Mouse (Mus musculus): Measurements from ENCODE around the gene Tradd.

Gene Tradd

DNA sequence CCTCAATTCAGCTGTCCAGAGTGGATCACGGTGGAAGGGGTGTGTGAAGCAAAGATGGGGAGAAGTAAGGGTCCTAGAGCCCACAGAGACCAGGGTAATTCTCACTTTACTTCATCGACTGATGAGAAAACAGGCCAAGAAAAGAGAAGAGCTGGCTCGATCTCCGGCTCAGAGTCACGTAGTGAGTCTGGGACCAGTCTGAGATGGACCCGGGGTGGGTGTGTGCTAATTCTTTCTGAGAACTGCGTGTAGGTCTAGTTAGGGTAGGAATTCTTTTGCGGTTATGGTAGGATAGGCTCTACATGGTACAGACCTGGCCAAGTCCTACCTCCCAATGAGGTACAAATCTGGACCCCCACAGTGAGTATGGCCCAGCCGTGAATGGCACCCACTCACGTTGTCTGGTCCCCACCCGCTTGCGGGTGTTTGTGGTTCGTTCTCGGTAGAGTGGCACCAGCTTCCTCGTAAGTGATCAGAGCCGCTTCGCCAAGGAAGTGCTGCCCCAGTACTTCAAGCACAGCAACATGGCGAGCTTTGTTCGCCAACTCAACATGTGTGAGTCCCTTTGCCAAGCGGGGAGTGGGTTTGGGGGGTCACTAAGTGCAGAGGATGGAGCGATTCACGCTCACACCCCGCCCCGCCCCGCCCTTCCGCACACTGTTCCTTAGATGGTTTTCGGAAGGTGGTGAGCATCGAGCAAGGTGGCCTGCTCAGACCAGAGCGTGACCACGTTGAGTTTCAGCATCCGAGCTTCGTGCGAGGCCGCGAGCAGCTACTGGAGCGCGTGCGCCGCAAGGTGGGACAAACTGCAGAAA lies 5.9 kb upstream of the Tradd start:
- DNase-seq (ENCODE audit: low spot score), result no peak

DNA sequence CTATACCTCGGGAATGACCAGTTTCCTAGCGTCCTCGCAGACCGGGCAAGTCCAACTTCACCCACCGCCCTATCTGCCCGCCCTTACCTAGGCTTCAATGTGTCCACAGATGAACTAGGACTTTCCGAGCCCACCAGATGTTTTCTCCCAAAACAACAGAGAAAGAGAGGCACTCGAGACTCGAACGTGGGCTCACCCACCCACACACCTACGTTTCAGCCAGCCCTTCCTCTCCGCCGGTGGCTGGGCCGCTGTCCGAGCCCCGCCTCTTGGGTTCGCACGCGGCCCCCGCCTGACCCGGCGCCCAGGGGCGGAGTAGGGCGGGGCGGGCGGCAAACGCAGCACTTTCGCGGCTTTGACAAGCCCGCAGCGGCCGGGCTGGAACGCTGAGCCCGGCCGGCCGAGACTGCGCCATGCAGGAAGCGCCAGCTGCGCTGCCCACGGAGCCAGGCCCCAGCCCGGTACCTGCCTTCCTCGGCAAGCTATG lies 5.1 kb upstream of the Tradd start, which contains the start of gene Hsf4:
TSS of gene Hsf4 (plus strand) at position 341 of the 487 bp plus-strand sequence.
- no peak for DNase-seq (ENCODE audit: low spot score)

DNA sequence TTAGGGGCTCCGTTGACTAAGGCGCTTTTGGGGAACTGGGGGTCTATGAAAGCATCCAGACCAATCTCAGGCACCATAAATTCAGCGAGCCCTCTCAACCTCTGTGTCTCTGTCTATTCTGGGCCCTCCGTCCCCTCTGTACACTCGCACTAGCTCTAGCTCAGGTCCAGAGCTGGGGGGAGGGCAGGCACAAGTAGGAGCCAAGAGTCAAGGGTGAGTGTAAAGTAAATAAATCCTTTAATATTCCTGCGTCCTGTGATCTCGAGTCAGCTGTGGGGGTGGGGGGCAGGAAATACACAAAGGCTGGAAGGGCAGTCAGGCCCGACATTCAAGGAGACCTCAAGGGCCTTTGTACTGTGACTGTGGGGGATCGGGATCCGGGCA lies 4.7 kb upstream of the Tradd start:
- DNase-seq (ENCODE audit: low spot score), result no peak

DNA sequence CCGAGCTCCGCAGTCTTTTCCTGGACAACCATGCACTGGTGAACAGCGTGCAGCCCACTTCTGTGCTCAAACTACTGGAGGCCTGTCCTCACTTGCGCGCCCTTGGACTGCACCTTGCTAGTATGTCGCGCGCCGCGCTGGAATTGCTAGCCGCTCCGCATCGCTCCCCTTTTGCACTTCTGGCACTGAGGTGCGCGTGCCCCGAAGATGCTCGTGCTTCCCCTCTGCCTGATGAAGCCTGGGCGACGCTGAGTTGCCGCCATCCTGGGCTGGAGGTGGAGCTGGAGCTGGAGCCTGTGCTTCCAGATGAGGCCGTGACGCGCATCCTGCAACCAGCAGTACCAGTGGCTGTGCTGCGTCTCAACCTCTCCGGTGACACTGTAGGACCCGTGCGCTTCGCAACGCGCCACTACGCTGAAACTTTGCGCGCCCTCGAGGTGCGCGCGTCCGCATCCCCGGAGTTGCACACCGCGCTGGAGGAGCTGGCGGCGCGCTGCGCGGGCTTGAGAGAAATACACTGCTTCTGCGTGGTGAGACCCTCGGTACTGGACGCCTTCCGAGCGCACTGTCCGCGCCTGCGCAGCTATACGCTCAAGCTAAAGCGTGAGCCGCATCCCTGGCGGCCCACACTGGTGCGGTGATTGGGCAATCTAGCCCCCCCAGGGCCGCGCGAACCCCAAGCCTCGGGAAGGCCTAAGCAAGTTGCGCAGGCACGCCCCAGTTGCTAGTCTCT lies 4.1 kb upstream of the Tradd start:
- no peak for DNase-seq (ENCODE audit: low spot score)

DNA sequence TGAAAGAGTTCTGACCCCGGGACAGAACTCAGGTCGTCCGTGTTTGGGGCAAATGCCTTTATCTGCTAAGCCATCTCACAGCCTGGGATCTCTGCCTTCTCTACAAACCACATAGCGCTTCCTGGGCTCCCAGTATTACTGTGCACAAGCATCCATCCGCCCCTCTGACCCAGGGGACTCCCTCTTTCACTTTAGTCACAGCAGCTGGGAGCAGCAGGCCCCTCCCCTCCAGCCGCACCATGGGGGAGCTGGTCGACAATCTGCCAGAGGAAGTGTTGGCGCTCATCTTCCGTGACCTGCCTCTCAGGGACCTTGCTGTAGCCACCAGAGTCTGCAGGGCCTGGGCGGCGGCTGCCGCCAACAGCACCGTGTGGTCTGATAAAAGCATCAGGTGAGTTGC lies 2.4 kb upstream of the Tradd start:
- DNase-seq (ENCODE audit: low spot score), result no peak

DNA sequence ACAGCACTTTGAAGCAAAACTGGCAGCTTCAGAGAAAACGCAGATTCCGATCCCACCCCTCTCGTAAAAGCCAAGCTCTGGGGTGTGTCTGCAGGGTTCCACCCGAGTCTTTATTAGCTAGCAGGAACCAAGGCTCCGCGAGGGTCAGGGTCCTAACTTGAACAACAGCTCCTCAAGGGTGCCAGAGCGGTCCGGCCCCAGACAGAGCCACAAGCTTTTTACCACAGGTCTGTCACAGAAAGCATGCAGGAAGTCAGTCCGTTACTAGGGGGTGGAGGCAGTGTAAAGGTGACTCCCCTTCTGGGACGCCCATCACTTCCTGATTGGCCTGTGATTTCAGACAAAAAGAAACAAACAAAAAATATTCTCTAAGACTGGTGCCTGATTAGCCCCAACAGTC lies 719 bp upstream of the Tradd start:
- no peak for DNase-seq (ENCODE audit: low spot score)

DNA sequence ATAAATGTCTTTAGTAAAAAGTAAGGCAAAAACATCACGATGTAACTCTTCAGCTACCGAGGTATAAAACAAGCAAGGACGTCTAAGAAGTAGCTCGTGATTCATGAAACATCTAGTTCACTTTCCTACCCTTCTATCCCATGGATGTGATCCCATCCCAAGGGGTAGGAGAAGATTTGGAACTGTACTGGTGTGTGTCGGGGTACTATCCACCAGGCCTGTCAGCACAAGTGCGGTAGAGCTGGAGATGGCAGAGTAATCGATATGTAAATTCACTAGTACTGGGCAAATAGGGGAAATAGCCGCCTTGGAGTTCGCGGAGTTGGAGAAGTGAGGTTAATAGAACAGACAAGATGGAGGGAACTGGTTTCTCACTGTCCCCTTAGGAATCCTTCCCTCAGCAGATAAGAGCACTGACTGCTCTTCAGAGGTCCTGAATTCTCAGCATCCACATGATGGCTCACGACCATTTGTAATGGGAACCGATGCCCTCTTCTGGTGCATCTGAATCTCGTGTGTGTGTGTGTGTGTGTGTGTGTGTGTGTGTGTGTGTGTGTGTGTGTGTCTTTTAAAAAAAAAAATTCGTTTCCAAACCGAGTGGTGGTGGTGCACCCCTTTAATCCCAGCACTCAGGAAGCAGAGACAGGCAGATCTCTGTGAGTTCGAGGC lies 1.0 kb downstream of the Tradd start:
- DNase-seq (ENCODE audit: low spot score), result no peak

DNA sequence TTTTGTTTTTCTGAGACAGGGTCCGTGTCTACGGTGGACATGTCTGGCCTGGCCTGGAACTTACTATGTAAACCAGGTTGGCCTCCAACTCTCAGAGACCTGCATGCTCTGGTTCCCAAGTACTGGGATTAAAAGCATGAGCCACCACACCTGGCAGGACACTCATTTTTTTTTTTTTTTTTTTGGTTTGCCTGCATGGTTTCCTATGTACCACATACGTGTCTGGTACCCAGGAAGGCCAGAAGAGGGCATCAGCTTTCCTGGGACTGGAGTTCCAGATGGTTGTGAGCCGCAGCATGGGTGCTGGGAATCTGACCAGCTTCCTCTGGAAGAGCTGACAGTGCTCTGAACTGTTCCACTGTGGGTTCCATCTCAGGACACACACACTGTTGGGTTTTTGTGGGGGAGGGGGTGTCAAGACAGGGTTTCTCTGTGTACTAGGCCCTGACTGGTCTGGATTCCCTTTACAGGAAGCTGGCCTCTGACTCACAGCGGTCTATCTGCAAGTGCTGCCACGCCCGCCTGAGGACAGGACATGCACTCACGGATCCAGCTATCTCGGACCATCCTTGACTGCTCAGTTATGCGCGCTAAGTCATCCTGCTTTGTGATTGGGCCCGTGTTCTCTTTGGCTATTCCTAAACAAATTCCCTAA lies 3.0 kb downstream of the Tradd start:
- no peak for DNase-seq (ENCODE audit: low spot score)

DNA sequence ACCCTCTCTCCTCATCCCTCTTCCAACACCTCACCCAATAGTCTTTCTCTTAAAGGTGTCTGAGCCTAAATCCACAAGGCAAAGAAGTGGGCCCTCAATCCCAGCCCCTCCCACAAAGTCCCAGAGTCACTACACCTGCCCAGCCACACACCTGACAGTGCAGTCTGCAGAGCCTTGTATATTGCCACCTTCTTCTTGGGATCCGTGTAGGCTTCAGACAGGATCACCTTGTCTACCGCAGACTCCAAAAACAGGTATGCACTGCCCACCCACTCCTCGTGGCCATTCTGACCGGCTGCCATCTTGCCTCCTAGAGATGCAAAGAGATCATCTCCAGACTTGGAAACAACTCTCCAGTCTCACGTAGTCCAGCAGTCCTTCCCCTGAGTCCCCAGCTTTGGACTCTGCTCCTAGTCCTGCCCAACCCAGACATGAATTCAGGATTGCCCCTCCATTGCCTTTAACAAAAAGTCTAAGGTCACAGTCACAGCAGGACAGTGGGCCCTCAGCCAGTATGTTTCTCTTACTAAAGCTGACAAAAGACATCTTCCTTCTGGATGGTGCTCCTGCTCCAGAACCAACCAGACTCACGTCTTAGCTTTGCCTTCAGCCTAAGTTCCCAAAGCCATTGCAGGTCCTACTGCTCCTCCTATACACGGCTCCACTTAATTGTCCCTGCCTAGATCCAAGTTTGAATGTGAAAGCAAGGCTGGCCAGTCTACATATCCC lies 3.9 kb downstream of the Tradd start:
- DNase-seq (ENCODE audit: low spot score), result no peak

DNA sequence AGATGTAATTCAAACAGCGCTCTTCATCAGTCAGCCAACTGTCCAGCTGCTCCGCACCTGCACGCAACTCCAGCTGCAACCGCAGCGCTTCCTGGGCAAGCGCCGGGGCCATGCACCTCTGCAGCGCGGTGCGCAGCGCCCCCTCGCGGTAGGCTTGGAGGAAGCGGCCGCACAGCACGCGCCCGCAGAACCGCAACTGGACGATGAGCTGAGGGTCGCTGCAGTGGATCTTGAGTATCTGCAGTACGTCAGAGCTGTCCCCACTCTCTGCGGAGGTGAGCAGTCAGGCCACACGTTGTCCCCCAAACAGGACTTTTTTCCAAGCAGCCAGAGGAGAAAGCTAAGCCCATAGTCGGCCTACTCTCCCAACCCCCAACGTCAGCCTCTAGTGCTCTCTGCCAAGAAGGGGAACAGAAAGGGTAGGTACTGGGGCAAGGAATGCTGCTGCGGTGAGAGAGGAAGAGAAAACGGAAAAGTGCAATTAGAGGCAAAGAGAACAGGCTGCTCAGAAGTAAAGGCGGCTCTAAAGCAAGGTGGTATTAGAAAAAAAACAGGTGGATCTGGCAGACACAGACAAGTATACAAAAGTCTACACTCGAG lies 4.6 kb downstream of the Tradd start:
- DNase-seq (ENCODE audit: low spot score), result peak; percentile 65

DNA sequence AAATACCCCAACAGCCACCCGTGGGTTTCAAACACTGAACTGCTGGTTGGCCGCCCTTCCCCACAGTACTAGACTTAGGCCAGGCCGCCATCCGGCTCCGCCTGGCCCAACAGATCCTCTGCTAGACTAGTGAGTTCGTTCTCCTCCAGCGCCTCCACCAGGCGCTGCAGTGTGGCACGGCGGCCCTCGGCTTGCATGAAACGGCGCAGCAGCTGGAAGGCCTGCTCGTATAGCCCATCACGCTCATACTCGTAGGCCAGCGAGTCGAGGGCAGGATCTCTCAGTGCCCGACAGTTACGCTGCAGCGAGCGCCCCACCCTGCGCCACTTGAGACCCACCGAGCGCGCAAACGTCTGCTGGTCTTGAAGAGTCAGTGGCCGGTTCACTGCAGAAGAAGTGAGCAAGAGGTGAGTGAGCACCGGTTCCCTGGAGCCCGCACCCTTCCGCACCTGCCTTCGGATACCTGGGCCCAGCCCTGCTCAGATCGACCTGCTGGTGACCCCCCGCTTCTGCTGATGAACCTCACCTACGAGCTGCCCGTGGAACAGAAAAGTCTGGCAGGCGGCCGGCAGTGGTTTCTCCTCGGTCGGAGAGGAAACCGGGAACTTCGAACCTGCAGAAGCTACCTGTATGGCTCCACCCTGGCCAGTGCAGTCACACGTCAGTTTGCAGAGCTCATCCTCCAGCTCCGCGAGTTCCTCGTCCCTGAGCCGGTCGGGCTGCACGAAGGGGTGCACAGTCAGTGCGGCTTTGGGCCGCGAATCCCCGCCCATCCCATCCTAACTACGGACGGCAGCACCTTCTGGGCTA lies 5.3 kb downstream of the Tradd start:
- DNase-seq (ENCODE audit: low spot score), result no peak

DNA sequence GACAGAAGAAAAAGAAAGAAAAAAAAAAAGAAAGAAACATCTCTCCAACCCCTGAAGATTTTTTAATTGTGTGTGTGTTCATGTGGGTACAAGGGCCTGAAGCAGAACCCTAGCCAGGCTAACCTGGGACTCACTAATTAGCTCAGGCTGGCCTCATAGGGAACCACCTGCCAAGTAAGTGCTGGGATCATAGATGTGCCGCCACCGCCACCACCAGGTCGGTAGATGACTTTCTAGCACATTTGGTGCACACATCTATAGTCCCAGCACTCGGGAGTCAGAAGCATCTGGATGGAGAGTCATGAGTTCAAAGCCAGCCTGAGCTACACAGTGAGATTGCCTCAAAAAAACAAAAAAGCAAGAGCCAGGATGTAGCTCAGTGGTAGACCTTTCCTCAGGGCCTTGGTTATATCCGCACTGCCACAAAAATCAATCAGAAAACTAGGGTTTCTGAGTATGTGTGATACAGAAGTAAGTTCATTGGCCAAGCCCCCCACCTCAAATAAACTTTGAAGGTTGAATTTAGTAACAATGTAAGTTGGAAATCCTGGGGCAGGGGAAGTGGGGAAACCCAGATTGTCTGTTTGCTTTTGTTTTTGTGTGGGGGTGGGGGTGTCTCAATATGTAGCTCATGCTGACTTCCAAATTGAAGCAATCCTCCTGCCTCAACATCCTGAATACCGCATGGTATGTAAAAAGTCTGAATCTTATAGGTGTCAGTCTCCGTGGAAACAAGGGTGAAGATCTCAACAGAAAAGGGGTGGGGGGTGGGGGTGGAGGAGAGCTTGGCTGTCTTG lies 6.9 kb downstream of the Tradd start:
- no peak for DNase-seq (ENCODE audit: low spot score)

DNA sequence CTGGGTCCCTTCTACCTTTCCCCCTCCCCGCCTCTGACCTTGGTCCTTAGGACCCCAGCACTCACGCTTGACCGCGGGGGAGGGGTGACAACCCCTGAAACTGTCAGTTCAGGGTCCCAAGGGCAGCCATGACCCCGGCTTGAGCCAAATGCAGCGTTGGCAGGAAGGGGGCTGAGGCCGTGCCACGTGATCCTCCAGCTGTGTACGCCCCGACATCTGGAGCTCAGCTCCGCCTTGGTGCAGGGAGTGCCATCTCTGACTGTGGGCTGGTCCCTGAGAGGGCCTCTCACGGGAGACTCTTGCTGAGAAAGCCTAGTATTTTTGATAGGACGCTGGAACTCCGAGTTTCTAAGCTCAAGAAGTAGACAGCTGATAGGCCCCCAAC lies 9.5 kb downstream of the Tradd start, which contains the start of gene B3gnt9:
TSS of gene B3gnt9 (minus strand) at position 188 of the 385 bp plus-strand sequence.
- DNase-seq (ENCODE audit: low spot score), result peak; percentile 44

DNA sequence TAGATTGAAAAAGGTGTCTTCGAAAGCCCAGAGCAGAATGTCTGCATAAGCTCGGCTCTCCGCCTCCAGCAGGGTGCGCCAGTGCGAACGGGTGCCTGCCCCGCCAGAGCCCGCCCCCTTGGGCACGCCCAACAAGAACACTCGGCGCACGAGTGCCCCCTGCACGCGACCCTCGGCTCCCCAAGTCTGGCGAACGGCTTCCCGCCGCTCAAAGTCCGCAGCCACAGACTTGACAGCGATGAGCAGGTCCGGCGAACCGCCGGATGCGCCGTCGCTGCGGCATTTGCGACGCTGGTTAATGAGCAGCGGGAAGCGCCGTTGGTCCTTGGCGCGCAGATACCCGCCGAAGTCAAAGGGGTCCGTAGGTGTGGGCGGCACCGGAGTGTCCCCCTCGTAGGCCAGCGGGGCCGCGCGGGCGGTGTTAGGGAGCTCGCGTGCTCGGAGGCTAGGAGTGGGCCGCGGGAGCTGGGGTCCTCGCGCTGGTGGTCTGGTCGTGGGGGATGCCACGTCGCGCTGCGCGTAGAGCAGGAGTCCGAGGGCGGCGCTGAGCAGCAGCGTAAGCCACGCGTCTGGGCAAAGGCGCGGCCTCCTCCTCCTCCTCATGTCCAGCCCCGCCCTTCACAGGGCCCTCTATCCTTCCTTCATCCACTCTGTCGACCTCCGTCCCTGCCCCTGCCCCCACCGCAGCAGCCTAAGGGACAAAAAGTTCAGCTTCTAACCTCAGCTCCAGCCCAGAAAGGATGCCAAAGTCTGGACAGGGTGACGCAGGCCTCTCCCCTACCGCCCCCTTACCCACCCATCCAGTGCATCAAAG lies 10.1 kb downstream of the Tradd start:
- DNase-seq (ENCODE audit: low spot score), result peak; percentile 81

DNA sequence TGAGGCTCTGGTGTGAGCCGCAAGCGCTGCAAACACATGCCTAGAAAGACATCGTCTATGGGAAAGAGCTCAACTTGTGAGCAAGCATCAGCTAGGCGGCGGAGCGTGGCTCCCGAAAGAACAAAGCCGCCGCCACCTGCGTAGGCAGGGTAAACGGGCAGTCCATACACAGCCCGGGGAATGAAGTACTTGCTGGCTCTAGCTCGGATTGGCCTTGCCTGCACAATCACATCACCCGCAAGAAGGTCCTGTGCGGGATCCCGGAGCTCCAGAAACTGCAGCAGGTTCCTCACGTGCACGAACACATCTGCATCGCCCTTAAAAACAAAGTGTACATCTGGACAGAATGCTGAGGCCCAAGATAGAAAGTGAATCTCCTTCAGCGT lies 10.7 kb downstream of the Tradd start:
- DNase-seq (ENCODE audit: low spot score), result no peak

DNA sequence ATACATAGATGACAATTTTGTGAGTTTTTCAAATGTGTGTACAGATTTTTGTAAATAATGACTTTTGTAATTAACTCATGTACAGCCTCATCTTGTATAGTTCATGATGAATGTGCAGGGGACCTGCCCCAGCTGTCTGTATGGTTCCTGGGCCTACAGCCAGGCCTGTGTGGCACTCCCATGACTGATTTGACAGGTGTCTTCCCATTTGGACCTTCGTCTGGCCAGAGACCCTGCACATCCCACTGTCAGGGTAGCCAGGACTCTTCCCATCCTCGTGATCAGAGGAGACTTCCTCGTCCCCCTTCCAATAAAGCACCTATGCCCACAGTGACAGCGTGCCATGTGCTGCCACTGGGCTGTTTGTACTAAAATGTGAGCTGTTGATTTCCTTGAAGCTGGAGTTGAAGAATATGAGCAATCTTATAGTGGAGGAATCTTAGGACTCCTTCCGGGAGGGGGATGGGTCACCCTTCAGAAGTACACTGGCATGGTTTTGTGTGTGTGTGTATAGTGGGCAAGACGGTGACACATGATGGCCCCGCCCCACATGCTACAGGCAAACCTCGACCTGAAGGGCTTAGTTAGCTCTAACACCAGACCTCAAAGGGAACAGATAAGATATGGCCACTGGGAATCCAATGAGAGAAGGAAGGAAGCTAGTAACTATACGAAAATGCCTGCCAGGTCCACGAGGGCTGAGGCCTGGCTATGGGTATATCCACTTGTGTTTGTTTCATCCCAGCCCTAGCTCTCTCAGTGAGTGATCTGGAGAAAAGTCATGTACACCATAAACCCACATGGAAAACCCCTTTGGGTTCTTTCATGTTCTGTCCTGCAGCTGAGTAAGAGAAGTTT lies 11.5 kb downstream of the Tradd start:
- no peak for DNase-seq (ENCODE audit: low spot score)

DNA sequence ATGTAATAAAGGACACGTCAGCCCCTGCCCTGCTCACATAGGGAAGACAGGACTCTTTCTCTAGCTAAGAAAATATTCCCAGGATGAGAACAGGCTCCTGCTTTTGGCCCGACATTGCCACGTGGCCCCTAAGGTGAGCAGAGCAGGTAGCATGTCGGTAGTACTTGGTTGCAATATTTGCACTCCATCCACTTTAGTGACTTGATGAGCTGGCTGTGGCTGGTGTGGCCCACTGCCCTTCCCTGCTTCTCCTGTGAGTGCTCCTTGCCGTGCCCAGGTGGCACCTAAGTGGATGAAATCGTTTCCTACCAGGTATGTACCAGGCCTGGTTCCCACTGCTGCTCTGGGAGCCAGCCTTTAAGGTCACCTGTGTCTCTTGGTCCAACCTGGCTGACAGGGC lies 12.5 kb downstream of the Tradd start:
- no peak for DNase-seq (ENCODE audit: low spot score)

DNA sequence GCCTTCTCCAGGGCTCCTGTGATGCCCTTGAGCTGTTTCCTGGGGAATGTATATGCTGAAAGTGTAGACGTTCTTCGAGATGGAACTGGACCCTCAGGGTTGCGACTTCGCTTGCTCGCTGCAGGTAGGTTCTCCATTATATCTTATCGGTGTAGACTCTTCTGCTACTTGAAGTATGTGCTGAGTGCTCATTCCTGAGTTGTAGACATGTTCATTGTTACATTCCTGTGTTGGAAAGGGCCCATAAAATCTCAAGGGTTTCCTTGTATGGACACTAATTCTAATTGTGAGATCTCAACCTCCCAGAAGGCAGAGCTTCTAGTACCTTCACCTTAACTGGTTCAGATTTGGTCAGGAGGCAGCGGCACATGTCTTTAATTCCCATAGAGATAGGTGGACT lies 23.4 kb downstream of the Tradd start:
- DNase-seq (ENCODE audit: low spot score), result no peak
